Mouse (Mus musculus) right cerebral cortex, adult 18-20 months (tissue): ENCODE data around the gene Gdf3.
"Not testable (repeated sequence)": the region's sequence is repeated elsewhere in the genome, so short reads cannot be mapped to it uniquely, and the experiment has no call there.

ENCODE experiments used
- DNase-seq: peaks from one replicate; pipeline ENCODE4 v3.0.0; 2022; ENCODE audit warnings: mixed read lengths

Gdf3 gene

DNA sequence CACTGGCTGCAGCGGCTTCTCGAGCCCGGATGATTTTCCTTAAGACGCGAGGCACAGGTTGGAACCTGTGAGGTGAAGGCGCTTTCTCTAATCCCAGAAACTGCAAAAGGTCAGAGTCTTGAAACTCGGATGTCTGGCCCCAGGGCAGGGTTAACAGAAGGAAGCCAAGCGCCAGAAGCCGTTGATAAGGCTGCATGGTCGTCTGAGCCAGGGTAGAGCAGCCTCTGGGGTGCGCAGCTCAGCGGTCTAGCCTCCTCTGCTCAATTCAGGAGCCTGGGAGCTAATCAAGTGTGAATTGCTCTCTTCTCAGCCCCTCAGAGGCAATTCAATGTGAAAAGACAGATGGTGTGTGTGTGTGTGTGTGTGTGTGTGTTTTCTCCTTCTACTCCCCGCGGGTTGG, at the start of gene Gdf3:
Gdf3 (minus strand) TSS at position 317 of the 400 bp plus-strand sequence.
- no peak for DNase-seq

DNA sequence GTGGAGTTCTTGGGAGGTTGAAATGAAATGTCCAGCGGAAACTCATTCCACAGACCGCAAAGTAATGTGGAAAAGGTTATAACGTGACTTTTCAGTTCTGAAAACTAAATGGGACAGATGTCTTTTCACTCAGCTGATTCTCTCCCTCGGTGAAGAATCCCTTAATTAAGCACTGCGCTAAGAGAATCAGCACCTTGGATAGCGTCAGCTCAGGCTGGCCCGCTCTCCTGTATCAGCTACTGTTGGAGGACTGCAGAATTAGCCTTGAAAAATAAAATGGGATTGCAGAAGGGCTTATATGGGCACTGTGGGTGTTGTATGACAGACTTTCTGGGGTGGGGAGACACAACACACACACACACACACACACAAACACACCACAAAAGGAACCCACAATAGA, 49.7 kb upstream of the Gdf3 start:
- no peak for DNase-seq

DNA sequence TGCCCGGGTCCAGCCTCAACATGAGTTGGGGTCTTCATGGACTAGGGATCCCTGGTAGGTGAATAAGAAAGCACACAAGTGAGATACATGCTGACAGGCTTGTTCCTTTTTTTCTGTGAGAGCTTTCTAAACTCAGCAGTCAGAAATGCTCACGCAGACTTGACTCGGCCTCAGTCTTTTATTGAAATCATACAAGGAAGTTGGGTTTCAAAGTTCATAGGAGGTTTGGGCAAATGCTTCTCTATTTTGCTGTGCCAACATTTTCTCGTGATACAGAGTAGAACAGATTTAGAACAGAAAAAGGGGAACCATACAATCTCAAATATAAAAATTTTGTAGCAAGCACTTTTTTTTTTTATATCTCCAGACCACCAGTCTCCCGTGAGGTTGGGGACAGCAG, 47.7 kb upstream of the Gdf3 start:
- DNase-seq: no peak

DNA sequence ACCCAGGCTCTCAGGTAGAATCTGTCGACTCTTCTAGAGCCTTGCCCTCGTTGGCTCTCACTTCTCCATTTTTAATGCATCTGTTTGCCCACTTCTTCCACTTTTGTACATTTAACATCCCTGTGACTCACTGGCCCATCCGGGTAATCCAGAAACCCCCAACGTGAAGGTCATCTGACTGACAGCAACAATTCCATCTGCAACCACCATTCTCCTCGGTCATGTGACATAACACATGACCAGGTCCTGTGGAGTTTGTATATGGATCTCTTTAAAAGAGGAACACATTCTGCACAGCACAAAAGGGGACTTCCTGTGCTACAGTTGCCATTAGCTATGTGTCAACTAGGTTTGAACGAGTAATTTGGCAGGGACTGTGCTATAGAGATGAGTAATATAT, 44.4 kb upstream of the Gdf3 start:
- DNase-seq: no peak

DNA sequence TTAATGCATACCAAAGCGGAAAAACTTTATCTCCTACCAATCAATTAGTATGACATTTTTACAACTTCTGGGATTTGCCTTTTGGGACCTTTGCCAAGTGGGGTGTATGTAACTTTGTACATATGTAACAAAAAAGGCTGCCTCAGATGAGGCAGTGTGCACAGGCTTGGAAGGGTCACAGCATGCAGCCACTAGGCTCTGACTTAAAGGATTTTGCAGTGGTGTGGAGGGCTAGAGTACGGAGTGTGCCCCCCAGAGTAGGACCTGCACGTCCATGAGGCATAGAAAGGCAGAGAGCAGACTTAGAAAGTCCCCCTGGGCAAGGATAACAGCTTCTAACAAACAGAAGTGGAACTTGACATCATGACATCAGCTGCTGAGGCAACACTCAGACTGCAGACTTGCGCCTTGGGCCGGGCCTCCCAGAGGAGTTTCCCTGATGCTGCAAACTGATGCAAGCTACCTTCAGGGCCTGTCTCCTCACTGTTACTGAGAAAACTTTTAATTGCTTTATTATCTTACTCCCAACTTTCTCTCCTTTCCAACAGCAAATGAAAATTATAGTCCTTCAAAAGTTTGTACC, 40.6 kb upstream of the Gdf3 start:
- no peak for DNase-seq

DNA sequence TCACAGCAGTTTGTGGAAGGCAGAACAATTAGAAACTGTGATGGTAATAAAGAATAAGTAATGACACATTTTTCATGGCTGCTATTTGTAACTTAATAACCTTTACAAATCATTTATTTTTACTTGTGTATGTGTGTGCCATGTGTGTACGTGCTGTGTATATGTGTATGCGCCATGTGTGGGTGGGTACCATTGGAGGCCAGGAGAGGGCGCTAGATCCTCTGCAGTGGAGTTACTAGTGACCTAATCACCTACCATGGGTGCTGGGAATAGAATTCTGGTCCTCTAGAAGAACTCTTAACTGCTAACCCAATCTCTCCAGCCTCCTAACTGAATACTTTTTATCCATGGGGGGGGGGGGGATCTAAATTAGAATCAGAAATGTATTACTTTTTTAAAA, 40.0 kb upstream of the Gdf3 start:
- no peak for DNase-seq

DNA sequence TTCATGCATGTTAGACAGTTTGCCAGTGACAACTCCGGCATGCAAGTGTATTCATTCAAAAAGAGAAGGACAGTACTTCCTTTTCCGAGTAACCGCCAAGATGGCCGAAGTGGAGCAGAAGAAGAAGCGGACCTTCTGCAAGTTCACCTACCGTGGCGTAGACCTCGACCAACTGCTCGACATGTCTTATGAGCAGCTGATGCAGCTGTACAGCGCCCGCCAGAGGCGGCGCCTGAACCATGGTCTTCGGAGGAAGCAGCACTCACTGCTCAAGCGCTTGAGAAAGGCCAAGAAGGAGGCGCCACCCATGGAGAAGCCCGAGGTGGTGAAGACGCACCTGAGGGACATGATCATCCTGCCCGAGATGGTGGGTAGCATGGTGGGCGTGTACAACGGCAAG, 34.3 kb upstream of the Gdf3 start:
- not testable (repeated sequence) for DNase-seq

DNA sequence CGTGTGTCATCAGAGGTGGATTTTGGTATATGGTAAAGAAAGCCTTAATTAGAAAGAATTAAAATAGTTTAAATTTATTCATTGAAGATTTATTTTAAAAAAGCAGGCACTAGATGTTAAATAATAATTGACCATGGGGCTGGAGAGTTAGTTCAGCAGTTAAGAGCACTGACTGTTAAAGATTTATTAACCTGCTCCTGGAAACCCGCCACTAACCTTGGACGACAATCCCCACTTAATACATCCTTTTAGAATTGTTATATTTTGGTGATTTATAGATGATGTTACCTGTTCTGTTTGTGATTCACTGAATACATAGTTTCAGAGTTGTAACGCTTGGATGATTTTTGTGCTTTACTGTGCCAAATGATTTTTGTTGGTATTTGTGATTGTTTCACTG, 27.7 kb upstream of the Gdf3 start:
- not testable (repeated sequence) for DNase-seq

DNA sequence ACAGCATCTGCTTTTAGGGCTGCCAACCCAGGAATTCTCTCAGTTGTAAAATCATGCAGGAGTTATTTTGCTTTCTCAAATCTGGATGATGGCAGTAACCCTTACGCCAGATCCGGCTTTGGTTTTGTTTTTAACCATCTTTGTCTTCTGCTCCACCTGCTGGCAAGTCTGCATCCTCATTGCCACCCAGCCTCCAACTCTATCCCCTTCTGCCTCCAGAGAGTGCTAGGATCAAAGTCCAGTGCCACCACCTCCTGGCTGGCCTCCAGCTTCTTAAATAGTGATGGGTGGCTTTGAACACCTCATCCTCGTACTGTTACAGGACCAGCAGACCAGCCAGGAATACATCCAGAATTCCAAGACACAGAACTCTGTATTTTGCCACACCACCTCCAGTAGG, 26.8 kb upstream of the Gdf3 start:
- DNase-seq: no peak

DNA sequence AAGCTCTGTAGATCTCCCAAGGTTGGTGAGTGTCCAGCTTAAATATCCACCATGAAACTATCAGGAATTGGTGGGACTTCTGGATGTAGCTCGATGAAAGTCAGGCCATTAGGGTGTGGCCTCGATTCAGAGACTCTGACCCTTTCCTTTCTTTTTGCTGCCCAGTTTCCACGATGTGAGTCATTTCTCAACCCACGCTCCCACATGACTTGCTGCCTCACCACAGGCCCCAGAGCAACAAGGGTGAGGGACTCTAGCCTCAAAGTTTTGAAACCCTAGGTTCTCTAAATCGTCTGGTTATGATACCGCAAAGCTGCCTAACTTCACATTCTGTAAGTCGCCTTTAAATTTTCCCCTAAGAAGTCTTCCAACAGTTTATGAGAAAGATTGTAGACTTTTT, 25.4 kb upstream of the Gdf3 start:
- DNase-seq: no peak

DNA sequence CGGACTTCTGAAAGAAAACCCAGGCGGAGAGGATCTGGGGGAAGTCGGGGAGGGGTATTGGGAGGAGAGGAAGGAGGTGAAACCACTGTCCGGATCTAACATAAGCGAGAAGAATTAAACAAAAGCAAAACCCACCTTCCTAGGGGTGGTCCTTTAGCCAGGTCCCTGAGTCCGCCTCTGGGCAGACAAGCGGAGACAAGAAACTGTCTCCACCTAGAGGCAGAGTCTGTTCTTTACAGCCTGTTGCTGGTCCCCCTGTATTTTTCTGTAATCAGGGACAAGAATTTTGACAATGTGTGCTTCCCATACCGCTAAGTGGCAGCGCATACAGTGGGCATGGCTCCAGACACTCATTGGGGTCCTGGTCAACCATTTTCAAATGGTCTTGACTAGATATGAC, 23.5 kb upstream of the Gdf3 start:
- no peak for DNase-seq

DNA sequence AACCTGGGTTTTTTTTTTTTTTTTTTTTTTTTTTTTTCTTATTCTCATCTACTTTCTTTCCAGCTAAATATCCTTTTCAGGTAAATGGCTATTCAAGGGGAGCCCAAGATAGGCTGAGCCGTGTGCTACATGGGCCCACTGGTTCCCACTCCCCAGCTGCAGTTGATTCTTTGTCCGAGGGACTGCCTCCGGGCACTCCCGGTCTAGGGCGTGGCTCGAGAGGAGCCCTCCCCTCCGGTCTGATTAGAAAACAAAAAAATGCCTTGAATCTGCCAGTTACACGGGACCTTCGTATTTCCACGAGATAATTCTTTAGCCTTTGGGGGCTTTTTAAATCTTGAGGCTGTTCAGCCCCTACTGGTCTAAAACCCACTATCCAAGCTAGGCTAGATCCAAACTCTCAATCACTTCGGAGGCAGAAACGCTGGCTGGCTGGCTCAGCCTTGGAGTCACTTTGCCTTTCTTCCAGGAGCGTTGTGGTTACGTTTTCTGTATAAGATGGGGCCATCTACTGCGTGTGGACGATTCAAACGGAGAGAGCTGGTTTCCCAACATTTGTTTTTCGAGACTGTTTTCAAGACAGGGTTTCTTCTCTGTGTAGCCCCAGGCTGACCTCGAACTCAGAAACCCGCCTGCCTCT, 17.7 kb upstream of the Gdf3 start:
- no peak for DNase-seq

DNA sequence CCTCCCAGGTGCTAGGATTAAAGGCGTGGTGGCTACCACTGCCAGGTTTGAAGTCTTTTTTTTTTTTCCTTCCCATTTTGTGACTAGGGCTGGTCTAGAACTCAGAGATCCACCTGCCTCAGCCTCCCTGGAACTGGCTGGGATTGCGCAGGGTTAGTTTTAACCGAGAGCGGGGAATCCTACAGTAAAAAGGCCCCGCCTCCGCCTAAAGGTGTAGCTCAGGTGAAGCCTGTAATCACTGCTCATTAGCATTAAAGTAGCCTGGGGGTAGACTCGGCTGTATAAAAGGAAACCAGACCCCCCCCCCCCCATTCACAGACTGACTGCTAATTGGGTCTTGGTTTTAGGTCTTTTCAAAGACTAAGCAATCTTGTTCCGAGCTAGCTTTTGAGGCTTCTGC, 16.2 kb upstream of the Gdf3 start, which contains the start of gene Dppa3:
Dppa3 (plus strand) TSS at position 301 of the 400 bp plus-strand sequence.
- DNase-seq: no peak

DNA sequence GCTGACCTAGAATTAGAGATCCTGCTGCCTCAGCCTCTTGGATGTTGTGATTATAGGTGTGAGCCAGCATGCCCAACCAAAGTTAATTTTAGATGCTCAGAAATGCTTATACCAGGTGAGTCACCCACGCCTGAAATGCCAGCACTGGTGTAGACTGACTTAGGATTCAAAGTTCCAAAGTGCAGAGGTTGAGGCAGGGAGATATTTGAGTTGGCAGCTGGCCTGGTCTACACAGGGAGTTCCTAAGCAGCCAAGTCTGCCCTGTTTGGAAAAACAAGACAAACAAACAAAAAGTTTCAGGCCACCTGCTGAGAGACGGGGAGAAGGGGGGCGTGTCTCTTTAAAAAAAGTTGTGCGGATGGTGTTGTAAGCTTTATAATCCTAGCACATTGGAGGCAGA, 15.3 kb upstream of the Gdf3 start:
- DNase-seq: no peak

DNA sequence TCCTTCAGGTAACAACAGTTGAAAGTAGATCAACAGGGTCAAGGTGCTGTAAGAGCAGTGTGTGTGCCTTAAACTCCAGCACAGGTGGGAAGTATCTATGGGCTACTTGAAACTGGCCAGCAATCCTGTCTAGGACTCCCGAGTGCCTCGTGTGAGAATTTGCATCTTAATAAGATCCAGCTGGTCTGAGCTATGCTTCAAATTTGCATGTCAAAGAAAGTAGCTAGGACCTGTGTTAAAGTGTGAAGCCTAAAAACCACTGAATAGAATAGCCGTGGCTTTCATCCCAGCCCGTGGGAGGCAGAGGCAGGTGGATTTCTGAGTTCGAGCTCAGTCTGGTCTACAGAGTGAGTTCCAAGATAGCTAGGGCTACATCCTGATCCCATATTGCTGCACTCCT, 14.6 kb upstream of the Gdf3 start:
- no peak for DNase-seq

DNA sequence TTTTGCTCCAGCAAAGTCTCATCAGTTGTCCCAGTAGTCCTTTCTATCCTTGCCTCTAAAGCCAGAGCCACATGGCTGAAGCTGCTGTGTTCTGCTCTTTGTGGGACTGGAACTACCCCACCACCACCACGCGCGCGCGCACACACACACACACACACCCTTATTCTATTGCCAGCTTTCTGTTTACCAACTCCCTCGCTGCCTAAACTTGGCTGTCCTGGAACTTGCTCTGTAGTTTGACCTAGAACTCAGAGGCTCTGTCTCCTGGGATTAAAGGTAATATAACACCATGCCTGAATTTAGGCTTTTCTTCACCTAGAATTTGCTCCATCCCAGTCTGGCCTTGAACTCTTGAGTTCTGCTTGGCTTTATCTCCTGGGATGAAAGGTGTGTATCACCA, 11.2 kb upstream of the Gdf3 start:
- DNase-seq: no peak

DNA sequence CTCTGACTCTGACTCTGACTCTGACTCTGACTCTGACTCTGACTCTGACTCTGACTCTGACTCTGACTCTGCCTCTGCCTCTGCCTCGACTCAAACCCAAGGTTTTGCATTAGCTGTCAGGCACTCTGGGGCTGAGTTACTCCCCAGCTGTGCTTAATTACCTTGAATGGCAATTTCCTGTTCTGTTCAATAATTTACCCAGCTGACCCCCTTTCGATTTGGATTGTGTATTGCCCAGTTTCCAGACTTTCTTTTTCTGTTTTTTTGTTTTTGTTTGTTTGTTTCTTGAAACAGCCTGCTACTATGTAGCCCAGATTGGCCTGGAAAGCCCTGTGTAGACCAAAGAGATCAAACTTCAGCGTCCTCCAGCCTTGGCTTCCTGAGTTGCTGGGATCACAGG, 6.1 kb upstream of the Gdf3 start:
- no peak for DNase-seq

DNA sequence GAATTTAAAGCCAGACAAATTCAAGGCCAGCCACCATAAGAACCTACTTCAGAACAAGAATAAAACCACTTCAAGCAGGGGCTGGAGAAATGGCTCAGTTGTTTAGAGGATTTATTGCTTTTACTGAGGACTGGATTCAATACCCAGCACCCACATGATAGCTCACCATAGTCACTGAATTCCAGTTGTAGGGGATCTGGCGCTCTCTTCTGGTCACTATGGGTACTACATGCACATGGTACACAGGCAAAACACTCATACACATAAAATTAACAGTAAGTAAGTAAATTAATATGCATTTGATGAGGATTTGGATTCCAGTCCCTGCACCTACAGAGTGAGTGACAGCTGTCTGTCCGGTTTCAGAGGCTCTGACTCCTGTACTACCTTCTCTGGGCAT, 4.2 kb upstream of the Gdf3 start:
- no peak for DNase-seq

DNA sequence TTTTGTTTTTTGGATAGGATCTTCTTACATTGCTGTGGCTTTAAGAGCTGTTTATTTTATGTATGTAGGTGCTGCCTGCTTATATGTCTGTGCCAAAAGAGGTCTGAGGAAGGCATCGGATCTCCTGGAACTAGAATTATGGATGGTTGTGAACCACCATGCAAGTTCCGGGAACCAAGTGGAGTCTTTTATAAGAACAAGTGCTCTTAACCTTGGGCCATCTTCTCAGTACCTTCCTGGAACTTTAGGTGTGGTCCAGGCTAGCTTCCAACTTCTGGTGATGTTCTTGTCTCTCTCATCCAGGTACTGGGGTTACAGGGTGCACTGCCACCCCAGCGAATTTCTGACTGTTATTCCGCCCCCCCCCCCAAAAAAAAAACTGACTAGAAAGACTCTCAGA, 2.5 kb upstream of the Gdf3 start:
- DNase-seq: no peak

DNA sequence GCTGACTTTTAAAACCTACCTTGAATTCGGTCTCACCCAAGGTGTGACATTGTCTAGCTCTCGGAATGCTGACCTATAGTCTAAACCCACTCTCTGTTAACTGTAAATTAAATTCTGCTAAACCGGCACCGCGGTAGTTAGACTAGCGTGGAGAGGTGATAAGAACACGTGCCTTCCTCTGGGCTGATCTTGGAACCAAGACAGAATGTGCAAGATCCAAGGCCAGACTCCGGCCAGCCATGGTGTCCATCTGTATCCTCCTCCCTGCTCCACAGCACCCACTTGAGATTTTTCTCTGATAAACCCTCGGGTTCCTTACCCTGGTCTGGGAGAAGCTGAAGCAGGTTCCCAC, 534 bp downstream of the Gdf3 start:
- DNase-seq: no peak

DNA sequence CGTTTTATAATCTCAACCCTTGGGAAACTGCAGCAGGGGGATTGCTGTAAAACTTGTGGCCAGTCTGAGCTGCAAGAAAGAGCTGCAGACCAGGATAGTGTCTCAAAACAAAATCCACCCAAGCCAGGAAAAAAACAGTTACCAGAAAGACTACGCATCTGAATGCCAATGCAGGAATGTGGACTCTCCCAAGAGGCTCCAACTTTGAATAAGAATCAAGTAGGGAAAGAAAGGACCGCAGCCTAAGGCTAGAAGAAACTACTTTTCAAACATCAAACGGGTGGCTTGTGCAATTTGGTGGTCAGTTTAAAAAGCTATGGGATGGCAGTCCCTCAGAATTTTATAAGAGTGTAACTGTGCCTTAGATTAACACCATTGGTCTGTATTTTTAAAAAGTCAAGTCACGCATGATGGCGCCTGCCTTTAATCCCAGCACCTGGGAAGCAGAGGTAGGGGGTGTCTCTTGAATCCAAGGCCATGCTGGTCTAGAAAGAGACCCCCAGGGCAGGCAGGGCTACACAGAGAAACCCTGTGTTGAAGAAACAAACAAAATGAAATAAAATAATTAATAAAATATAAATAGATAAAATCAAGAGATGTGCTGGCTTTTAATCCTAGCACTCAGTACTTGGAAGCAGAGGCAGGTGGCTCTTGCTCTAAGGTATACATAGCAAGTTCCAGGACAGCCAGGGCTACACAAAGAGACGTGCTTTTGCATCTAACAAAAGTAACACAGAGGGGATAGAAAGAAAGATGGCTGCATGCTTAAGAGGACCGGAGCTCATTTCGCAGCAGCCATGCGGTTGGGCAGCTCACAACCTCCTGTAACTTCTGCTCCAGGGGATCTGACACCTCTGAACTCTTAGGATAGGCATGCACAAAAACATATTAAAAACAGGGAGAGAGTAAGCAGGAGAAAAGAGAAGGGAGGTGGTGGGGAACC, 1.2 kb downstream of the Gdf3 start:
- no peak for DNase-seq

DNA sequence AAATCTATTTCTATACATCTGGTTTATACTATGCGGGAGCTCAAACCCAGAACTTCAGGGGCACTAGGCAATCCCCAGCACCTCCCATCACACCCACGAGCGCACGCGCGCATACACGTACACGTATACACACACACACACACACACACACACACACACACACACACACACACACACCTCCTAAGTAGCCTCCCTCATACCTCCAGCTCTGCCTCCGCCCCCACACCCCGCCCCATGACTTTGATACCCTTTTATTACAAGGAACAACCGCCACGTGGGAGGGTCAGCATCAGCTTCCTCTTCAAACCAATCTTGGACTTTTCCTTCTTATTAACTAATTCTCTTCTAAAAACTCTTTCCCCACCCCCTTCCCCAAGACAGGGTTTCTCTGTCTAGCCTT, 2.2 kb downstream of the Gdf3 start:
- DNase-seq: no peak

DNA sequence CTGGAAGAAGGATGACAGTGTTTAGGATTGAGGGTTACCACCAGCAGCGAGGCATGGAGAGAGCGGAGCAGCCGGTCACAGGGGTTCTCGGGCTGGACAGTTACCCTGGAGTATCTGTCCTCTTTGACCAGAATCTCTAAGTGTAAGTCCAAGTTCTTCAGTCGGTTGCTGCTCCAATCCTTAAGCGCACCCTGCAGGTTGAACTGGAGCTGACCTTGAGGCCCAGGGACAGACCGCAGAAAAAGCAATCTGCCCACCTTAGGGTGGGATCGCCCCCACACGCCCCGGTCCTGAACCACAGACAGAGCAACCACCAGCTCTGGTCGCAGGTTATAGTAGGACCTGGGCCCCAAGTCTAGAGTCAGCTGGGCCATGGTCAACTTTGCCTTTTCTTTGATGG, 3.2 kb downstream of the Gdf3 start:
- no peak for DNase-seq

DNA sequence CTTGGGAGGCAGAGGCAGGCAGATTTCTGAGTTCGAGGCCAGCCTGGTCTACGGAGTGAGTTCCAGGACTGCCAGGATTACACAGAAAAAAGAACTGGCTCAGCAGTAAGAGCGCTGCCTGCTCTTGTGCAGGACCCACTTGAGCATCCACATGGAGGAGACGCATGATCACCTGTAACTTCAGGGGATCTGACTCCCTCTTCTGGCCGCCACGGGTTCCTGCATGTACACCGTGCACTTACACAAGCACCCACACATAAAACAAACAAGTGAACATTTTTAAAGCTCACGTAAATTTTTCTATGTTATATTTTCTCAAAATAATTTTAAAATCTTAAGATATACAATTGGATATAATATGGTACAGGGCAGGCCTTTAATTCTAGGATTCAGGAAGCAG, 4.4 kb downstream of the Gdf3 start:
- no peak for DNase-seq
